Mouse (Mus musculus) monocyte, adult 2 months (primary cell): ENCODE measurements around the gene Cbr4.
A peak's percentile ranks its signal among the peaks of the same experiment; 100 is the strongest.

Source experiments
- DNase-seq, 2 experiments: peaks; one replicate each; pipeline ENCODE4 v3.0.0; 2022; ENCODE audit warnings: low spot score in 2 of 2, low read depth in 1 of 2

Cbr4 gene

DNA sequence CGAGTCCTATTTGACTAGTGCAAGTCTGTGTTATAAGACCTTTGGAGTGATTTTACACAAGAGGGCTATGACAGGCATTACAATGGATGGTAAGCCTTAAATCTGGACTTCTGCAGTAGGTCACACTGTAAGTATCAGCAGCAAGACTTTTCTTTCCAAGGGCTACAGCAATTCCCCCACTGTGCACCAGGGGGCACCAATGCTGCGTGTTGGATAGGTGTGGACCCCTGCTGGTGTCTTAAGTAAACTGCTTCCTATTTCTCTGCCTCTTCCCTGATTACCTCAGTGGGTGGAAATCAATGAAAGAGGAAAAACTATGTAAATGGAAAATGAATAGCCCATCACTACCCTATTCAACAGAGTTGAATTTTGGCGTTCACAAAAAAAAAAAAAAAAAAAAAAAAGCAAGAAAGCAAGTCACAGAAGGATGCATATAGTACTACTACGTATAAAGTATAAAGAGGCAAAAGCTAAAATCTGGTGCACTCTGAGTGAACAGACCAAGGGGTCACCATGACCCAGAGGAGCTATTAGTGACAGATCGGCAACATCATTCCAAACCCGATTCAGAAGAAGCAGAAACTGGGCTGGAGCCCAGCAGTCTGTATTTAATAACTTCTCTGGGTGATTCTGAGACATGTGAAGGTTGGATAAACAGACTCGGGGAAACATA, 52.4 kb downstream of the Cbr4 start:
- DNase-seq: peak; percentile 42 to 72

DNA sequence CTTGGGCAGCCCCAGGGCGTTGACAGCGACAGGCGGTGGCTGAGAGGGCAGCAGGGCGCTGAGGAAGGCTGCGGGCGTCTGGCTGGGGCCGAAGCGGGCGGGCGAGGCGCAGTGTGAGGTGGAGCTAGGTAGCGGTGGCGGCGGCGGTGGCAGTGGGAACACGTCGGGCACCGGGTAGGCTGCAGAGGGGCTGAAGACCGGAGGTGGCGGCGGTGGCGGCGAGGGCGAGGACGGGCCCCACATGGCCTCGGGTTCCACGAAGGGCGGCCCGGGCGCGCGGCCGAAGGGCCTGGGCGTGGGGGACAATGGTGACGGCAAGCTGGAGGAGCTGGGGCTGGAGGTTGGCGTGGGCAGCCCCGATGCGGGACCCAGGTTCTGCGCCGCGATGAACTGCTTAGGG, 62.1 kb downstream of the Cbr4 start:
- no peak for DNase-seq

DNA sequence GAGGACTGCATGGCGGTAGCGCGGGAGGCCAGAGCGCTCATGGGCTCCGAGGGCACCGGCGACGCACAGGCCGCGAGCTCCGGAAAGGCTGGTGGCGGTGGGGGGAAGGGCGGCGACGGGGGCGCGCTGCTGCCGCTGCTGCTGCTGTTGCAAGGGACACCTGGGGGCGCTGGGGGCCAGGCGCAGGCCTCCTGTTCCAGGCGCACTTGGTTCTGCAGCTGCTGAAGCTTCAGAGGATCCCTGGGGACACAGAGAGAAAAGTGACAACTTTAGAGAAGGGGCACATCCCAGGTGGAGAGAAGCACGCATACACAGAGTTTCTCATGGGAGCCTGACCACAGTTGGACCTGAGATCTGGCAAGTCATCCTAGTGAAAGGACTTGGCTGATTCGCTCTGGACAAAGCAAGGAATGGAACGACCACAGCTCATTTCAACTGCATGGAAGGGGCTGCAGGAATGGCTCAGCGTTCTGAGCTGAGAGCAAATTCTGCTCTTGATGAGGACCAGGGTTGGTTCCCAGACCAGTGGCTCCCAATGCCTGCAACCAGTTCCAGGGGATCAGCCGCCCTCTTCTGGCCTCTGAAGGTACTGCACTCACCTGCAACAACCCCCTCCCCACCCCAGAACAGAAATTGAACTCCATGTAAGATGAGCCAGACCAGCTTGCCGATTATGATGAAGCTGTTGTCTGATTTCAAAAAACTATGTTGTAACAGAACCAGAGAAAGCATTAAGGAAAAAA, 62.6 kb downstream of the Cbr4 start:
- DNase-seq: no peak

DNA sequence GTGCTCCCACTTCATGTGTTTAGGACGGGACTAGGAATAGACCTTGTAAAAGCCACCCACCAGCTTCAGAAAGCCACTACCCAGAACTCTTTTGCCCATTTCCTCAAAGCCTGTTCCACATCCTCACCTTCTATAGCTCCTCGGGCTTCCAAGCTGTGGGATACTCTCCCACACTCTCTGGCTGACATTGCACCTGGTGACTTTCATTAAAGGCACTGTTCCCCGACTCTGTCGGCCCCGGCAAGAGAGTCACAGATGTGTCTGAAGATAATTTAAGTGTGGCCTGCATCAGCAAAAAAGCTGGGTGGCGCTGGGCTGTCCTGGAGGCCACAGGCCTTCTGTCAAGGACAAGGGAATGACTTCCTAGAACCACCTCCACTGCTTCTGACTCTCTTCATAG, 64.7 kb downstream of the Cbr4 start:
- no peak for DNase-seq

DNA sequence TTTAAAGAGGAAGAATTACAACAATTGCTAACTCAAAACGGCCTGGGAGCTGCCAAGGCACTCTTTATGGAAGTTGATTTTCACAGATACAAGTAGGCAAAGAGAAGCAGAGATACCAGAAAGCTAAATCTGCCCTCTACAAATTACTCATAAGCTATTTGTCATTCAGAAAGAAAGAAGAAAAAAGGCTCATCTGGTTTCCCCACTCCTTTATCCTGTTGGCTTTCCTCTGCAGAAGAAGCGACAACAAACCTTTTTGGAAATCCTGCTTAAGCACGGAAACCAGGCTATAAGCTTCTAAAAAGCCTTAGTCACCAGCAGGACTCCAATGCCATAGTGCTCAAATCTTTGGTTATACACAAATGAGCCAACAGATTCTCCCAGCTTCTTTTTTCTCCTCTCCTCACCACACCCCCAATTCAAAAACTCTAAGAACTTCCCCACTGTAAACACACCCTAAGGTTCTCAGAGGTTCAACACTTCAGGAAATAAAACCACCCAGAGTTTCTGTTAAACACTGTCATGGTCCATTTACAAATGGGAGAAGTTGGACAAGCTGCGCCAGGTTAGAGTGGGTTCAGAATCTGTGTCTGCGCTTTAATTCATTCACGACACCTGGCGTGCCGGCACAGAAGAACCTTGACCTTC, 65.3 kb downstream of the Cbr4 start:
- no peak for DNase-seq

DNA sequence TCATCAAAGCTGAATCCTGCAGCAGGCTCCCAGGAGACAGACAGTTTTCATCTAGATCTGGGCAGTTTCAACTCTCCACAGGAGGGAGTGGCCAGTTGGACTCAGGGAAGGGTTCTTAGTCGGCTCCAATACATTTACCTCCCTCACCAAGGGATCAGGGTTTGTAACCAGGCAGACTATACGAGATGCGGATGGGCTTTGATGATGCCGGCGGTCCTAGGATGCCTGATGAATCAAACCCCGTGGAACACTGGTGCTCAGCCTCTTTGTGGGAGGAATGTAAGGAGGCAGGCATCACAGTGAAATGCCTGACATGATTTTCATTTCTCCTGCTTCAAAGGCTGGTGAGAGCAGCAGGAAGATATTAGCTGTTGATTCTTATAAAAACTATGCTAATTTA, 67.8 kb downstream of the Cbr4 start:
- DNase-seq: no peak

DNA sequence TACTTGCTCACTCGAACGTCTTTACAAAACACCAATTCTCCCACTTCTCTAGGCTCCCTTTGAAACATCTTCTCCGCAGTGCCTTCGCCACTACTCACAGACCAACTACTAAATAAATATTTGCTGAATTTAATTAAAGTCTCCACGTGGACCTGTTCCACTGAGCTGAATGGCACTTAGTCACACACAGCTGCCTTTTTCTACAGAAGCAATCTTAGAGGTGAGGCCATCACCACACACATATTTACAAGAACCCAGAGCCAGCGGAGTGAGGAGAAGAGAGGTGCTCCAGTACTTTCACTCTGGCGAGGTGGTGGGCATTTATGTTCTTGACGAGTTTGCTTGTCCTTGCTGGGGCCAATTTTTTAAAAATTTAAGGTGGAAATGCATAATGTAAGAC, 68.7 kb downstream of the Cbr4 start:
- DNase-seq: no peak
